Mouse (Mus musculus) ES-Bruce4 (cell line): ENCODE measurements around the gene Pcnt.

Experiments used
- CTCF ChIP-seq: IDR thresholded peaks from one replicate; pipeline ENCODE4 v1.8.1; 2011; ENCODE audit warnings: low read depth, low read length
- EP300 ChIP-seq: IDR thresholded peaks from 2 replicates; pipeline ENCODE4 v1.6.1; 2011; ENCODE audit warnings: low read depth, low read length; ENCODE audit not compliant: insufficient read depth
- POLR2A ChIP-seq: IDR thresholded peaks from one replicate; pipeline ENCODE4 v1.8.1; 2011; ENCODE audit warnings: low read length; ENCODE audit not compliant: insufficient read depth

- no peak for TF ChIP-seq CTCF
- TF ChIP-seq POLR2A = no peak
- TF ChIP-seq EP300 = no peak
These were observed 70.8 kb downstream of the Pcnt start for GRCm38 (mm10) chr10:76371736-76372135.
